Mouse (Mus musculus) lung, postnatal 4 days (tissue): ENCODE results near the gene Cldn34c3.
"Not testable (repeated sequence)": the region's sequence is repeated elsewhere in the genome, so short reads cannot be mapped to it uniquely, and the experiment has no call there.

Experiments
- DNase-seq, 2 experiments: peaks; one replicate each; pipeline ENCODE4 v3.0.0; 2021

The Cldn34c3 gene

DNA sequence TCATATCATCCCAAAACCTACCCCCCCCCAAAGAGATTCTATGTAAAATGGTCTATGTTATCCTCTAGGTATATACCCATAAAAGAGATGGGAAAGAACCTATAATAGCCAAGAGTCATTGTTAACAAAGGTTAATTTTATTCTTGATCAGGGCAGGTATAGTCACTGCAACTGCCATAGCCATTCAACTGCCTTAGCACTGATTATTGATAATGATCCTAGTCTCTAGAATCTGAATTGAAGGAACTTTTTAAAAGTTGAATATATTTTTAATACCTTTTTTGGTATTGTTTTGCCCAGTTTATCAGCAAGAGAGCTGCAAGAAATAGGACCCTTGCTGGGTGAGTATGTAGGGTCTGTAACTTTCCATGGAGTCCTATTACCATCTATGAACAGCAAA is at the start of gene Cldn34c3:
TSS of gene Cldn34c3 (plus strand) at position 301 of the 400 bp plus-strand sequence.
- DNase-seq: not testable (repeated sequence)
